Mouse (Mus musculus) MEL (cell line): ENCODE data around the gene Rnf185. TPM values are rescaled to one million over a fixed set of nuclear protein-coding genes. Genes with fewer than 3 reads are reported as not detected.

ENCODE experiments used
- DNase-seq: peaks from one replicate; pipeline ENCODE4 v3.0.0; 2011; ENCODE audit warnings: low read depth, low spot score
- H3K27ac ChIP-seq: 2 replicates; pipeline ENCODE4 v1.5.1; 2012; ENCODE audit warnings: low read depth, mild to moderate bottlenecking, control low read depth, low read length, moderate library complexity; ENCODE audit not compliant: control insufficient read depth
- H3K27me3 ChIP-seq, 2 experiments: fragments of 150-350 bp in 1 of 2; sonication (generic) in 1 of 2; 2 replicates each; pipeline ENCODE4 v1.6.1; 2012; ENCODE audit warnings: low read length in 2 of 2, mild to moderate bottlenecking in 2 of 2, improper control_type of control experiment in 1 of 2, moderate library complexity in 1 of 2; ENCODE audit not compliant: insufficient read depth in 2 of 2, control insufficient read depth in 1 of 2
- H3K36me3 ChIP-seq, 2 experiments: 2 replicates each; pipeline ENCODE4 v1.6.1; 2012 to 2014; ENCODE audit warnings: low read length in 2 of 2, improper control_type of control experiment in 1 of 2, inconsistent platforms in 1 of 2, mild to moderate bottlenecking in 1 of 2; ENCODE audit not compliant: insufficient read depth in 2 of 2, control insufficient read depth in 1 of 2
- H3K4me1 ChIP-seq, 2 experiments: fragments of 150-350 bp in 1 of 2; sonication (generic) in 1 of 2; 2 replicates each; pipeline ENCODE4 v1.6.1; 2012; ENCODE audit warnings: low read length in 2 of 2, improper control_type of control experiment in 1 of 2, mild to moderate bottlenecking in 1 of 2; ENCODE audit not compliant: insufficient read depth in 2 of 2, control insufficient read depth in 1 of 2
- H3K4me3 ChIP-seq, 2 experiments: fragments of 150-350 bp in 1 of 2; sonication (generic) in 1 of 2; 2 replicates each; pipeline ENCODE4 v1.5.1; 2012; ENCODE audit warnings: low read depth in 2 of 2, low read length in 2 of 2, mild to moderate bottlenecking in 2 of 2, moderate library complexity in 2 of 2, control low read depth in 1 of 2, improper control_type of control experiment in 1 of 2; ENCODE audit not compliant: control insufficient read depth in 1 of 2, insufficient read depth in 1 of 2
- H3K79me2 ChIP-seq: 2 replicates; pipeline ENCODE4 v1.6.1; 2012; ENCODE audit warnings: mild to moderate bottlenecking, low read length, moderate library complexity; ENCODE audit not compliant: control insufficient read depth, poor library complexity, insufficient read depth
- H3K9ac ChIP-seq: 2 replicates; pipeline ENCODE4 v1.6.1; 2012; ENCODE audit warnings: low read depth, mild to moderate bottlenecking, control low read depth, low read length, moderate library complexity; ENCODE audit not compliant: control insufficient read depth, poor library complexity, severe bottlenecking
- H3K9me3 ChIP-seq: fragments of 150-350 bp; sonication (generic); replicated peaks from 2 replicates; pipeline ENCODE4 v1.6.1; 2012; ENCODE audit warnings: mild to moderate bottlenecking, low read length, improper control_type of control experiment, moderate library complexity; ENCODE audit not compliant: insufficient read depth
- BHLHE40 ChIP-seq: IDR thresholded peaks from 2 replicates; pipeline ENCODE4 v1.6.1; 2012; ENCODE audit warnings: low read depth, mild to moderate bottlenecking, inconsistent platforms, low read length, improper control_type of control experiment, borderline replicate concordance
- CHD1 ChIP-seq: IDR thresholded peaks from 2 replicates; pipeline ENCODE4 v1.6.1; 2012; ENCODE audit warnings: low read depth, mild to moderate bottlenecking, inconsistent platforms, low read length, improper control_type of control experiment
- CHD2 ChIP-seq: IDR thresholded peaks from 2 replicates; pipeline ENCODE4 v1.6.1; 2011; ENCODE audit warnings: low read length, improper control_type of control experiment
- CTCF ChIP-seq, 3 experiments: IDR thresholded peaks in 2 of 3; conservative IDR thresholded peaks in 1 of 3; 2 replicates each; pipeline ENCODE4 v1.5.1; 2011 to 2012; ENCODE audit warnings: low read length in 3 of 3, low read depth in 2 of 3, mild to moderate bottlenecking in 2 of 3, improper control_type of control experiment in 1 of 3, inconsistent platforms in 1 of 3, mixed read lengths in 1 of 3, moderate library complexity in 1 of 3; ENCODE audit not compliant: control insufficient read depth in 1 of 3, insufficient read depth in 1 of 3, poor library complexity in 1 of 3, severe bottlenecking in 1 of 3
- E2F4 ChIP-seq: IDR thresholded peaks from 2 replicates; pipeline ENCODE4 v1.6.1; 2011; ENCODE audit warnings: low read depth, low read length, improper control_type of control experiment, borderline replicate concordance
- ELF1 ChIP-seq: IDR thresholded peaks from 2 replicates; pipeline ENCODE4 v1.6.1; 2014; ENCODE audit warnings: low read depth, mild to moderate bottlenecking, inconsistent platforms, low read length, improper control_type of control experiment, moderate library complexity
- EP300 ChIP-seq, 2 experiments: IDR thresholded peaks; 2 replicates each; pipeline ENCODE4 v1.6.1; 2011; ENCODE audit warnings: improper control_type of control experiment in 2 of 2, low read length in 2 of 2, low read depth in 1 of 2, mild to moderate bottlenecking in 1 of 2
- ETS1 ChIP-seq: IDR thresholded peaks from 2 replicates; pipeline ENCODE4 v1.6.1; 2012; ENCODE audit warnings: low read depth, mild to moderate bottlenecking, inconsistent platforms, low read length, improper control_type of control experiment, moderate library complexity
- GABPA ChIP-seq: IDR thresholded peaks from 2 replicates; pipeline ENCODE4 v1.6.1; 2012; ENCODE audit warnings: low read depth, mild to moderate bottlenecking, inconsistent platforms, low read length, improper control_type of control experiment, moderate library complexity
- GATA1 ChIP-seq: IDR thresholded peaks from 2 replicates; pipeline ENCODE4 v1.6.1; 2011; ENCODE audit warnings: low read depth, low read length, improper control_type of control experiment
- HCFC1 ChIP-seq: IDR thresholded peaks from 2 replicates; pipeline ENCODE4 v1.6.1; 2012; ENCODE audit warnings: low read depth, mild to moderate bottlenecking, inconsistent platforms, low read length, improper control_type of control experiment, moderate library complexity
- JUND ChIP-seq: IDR thresholded peaks from 2 replicates; pipeline ENCODE4 v1.6.1; 2011; ENCODE audit warnings: low read depth, mild to moderate bottlenecking, improper control_type of control experiment, low read length
- KAT2A ChIP-seq: conservative IDR thresholded peaks from 2 replicates; pipeline ENCODE4 v1.6.1; 2012; ENCODE audit warnings: low read depth, low read length, improper control_type of control experiment, inconsistent platforms
- MAFK ChIP-seq: IDR thresholded peaks from 2 replicates; pipeline ENCODE4 v1.6.1; 2011; ENCODE audit warnings: low read depth, mild to moderate bottlenecking, low read length, improper control_type of control experiment, borderline replicate concordance
- MAX ChIP-seq: IDR thresholded peaks from 2 replicates; pipeline ENCODE4 v1.6.1; 2011; ENCODE audit warnings: low read length, improper control_type of control experiment
- MAZ ChIP-seq: IDR thresholded peaks from 2 replicates; pipeline ENCODE4 v1.6.1; 2012; ENCODE audit warnings: low read depth, mild to moderate bottlenecking, inconsistent platforms, low read length, improper control_type of control experiment
- MEF2A ChIP-seq: IDR thresholded peaks from 2 replicates; pipeline ENCODE4 v1.6.1; 2014; ENCODE audit warnings: low read depth, mild to moderate bottlenecking, inconsistent platforms, low read length, improper control_type of control experiment; ENCODE audit not compliant: poor library complexity, insufficient replicate concordance, severe bottlenecking; ENCODE audit errors: extremely low read depth
- MXI1 ChIP-seq: IDR thresholded peaks from 2 replicates; pipeline ENCODE4 v1.6.1; 2011; ENCODE audit warnings: mild to moderate bottlenecking, low read depth, low read length, improper control_type of control experiment
- MYB ChIP-seq: IDR thresholded peaks from 2 replicates; pipeline ENCODE4 v1.6.1; 2011; ENCODE audit warnings: mild to moderate bottlenecking, low read depth, low read length, improper control_type of control experiment
- NRF1 ChIP-seq: IDR thresholded peaks from 2 replicates; pipeline ENCODE4 v1.6.1; 2014; ENCODE audit warnings: low read depth, mild to moderate bottlenecking, inconsistent platforms, low read length, improper control_type of control experiment, moderate library complexity; ENCODE audit not compliant: poor library complexity, insufficient read depth, severe bottlenecking
- POLR2AphosphoS2 ChIP-seq: IDR thresholded peaks from 2 replicates; pipeline ENCODE4 v1.6.1; 2011; ENCODE audit warnings: low read length, improper control_type of control experiment
- POLR2AphosphoS5 ChIP-seq: IDR thresholded peaks from 2 replicates; pipeline ENCODE4 v1.6.1; 2012; ENCODE audit warnings: low read depth, borderline replicate concordance, mild to moderate bottlenecking, inconsistent platforms, low read length, moderate library complexity, mixed read lengths
- RAD21 ChIP-seq: IDR thresholded peaks from 2 replicates; pipeline ENCODE4 v1.6.1; 2011; ENCODE audit warnings: mild to moderate bottlenecking, low read depth, low read length, improper control_type of control experiment
- RCOR1 ChIP-seq: IDR thresholded peaks from 2 replicates; pipeline ENCODE4 v1.6.1; 2012; ENCODE audit warnings: low read depth, mild to moderate bottlenecking, inconsistent platforms, low read length, improper control_type of control experiment
- SIN3A ChIP-seq: IDR thresholded peaks from 2 replicates; pipeline ENCODE4 v1.6.1; 2012; ENCODE audit warnings: low read length, improper control_type of control experiment, inconsistent platforms
- SMC3 ChIP-seq: IDR thresholded peaks from 2 replicates; pipeline ENCODE4 v1.6.1; 2011; ENCODE audit warnings: low read depth, low read length, improper control_type of control experiment
- TAL1 ChIP-seq: IDR thresholded peaks from 2 replicates; pipeline ENCODE4 v1.6.1; 2012; ENCODE audit warnings: mild to moderate bottlenecking, inconsistent platforms, low read length, moderate library complexity, mixed read lengths
- TBP ChIP-seq: IDR thresholded peaks from 2 replicates; pipeline ENCODE4 v1.8.0; 2011; ENCODE audit warnings: low read depth, low read length, improper control_type of control experiment
- TCF12 ChIP-seq: IDR thresholded peaks from 2 replicates; pipeline ENCODE4 v1.6.1; 2014; ENCODE audit warnings: low read depth, mild to moderate bottlenecking, inconsistent platforms, low read length, improper control_type of control experiment, moderate library complexity
- UBTF ChIP-seq: IDR thresholded peaks from 2 replicates; pipeline ENCODE4 v1.6.1; 2012; ENCODE audit warnings: low read depth, mild to moderate bottlenecking, inconsistent platforms, low read length, improper control_type of control experiment, moderate library complexity, borderline replicate concordance; ENCODE audit not compliant: insufficient read depth
- USF2 ChIP-seq, 2 experiments: IDR thresholded peaks; 2 replicates each; pipeline ENCODE4 v1.6.1; 2011 to 2012; ENCODE audit warnings: improper control_type of control experiment in 2 of 2, low read length in 2 of 2, borderline replicate concordance in 1 of 2, inconsistent platforms in 1 of 2, low read depth in 1 of 2, mild to moderate bottlenecking in 1 of 2; ENCODE audit not compliant: insufficient read depth in 1 of 2
- ZC3H11A ChIP-seq: IDR thresholded peaks from 2 replicates; pipeline ENCODE4 v1.6.1; 2012; ENCODE audit warnings: low read depth, mild to moderate bottlenecking, inconsistent platforms, low read length, improper control_type of control experiment
- ZKSCAN1 ChIP-seq: IDR thresholded peaks from 2 replicates; pipeline ENCODE4 v1.6.1; 2012; ENCODE audit warnings: low read depth, mild to moderate bottlenecking, inconsistent platforms, low read length, improper control_type of control experiment, moderate library complexity
- ZMIZ1 ChIP-seq: IDR thresholded peaks from 2 replicates; pipeline ENCODE4 v1.6.1; 2012; ENCODE audit warnings: low read depth, mild to moderate bottlenecking, inconsistent platforms, low read length, improper control_type of control experiment, moderate library complexity
- ZNF384 ChIP-seq: IDR thresholded peaks from 2 replicates; pipeline ENCODE4 v1.6.1; 2012; ENCODE audit warnings: low read depth, mild to moderate bottlenecking, inconsistent platforms, low read length, improper control_type of control experiment
- polyA plus RNA-seq, 2 experiments: library from polyadenylated mRNA; stranded (reverse) in 1 of 2; unstranded in 1 of 2; fragments of >175 nt in 1 of 2; fragments of >200 nt in 1 of 2; gene quantifications; 2 replicates each; pipeline versions ENCODE4 v1.2.1 to v1.2.4; 2012; ENCODE audit warnings: low replicate concordance in 2 of 2, low read depth in 1 of 2; ENCODE audit not compliant: insufficient read length in 2 of 2, insufficient read depth in 1 of 2, missing spikeins in 1 of 2
- total RNA-seq: library from RNA; depleted of rRNA; stranded (reverse); fragments of 300-350 nt; gene quantifications from 2 replicates; pipeline ENCODE4 v1.2.3, GENCODE M21; 2012

Gene Rnf185
- total and polyA plus RNA-seq, 3 experiments: 9.9 to 13.8 TPM; not detected in 1

DNA sequence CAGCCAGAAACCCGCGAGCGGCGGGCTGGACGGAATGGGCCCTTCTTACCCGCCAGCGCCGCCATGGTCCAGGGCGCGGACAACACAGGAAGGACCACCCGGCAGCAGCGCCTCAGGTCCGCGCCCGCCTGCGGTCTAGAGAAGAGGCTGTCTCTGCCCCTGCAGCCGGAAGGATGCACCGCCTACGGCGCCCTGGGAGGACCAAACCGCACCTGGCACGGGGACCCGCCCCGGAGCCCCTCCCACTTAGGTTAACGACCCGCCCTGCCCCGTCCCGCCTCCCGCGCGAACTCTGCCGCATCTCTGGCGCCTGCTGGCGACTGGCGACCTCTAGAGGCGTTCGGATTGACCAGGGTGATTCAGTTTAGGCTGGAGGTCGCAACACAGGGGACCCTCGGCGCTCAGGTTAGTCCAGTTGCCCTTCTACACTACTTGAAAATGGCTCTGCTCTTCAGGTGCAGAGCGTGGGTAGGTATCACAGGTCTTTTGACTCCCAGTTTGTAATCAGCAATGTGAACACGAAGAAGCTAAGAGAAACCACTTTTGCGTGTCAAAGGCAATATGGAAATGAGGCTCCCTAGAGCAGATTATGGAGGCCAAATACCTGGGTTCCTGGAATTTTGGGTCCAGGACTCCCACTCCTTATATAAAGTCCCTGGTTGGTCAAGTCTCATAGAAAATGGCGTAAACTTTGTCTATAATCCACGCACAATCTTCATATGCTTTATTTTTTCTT, 43.0 kb downstream of the Rnf185 start, which contains the start of gene Limk2:
Gene Limk2, minus strand, starts transcription at position 193 of the 736 bp plus-strand sequence.
- H3K4me1 ChIP-seq: peaks cover 7 to 19% of the 10 kb centered on the region in 2 experiments; a peak in 2 of 4 replicates
- peak; percentile 98 for DNase-seq
- peak within 1 kb of the TSS; percentile 69 to 94 for H3K4me3 ChIP-seq
- no peaks in the 10 kb centered on the region for H3K27me3 ChIP-seq
- H3K27ac ChIP-seq: peak within 1 kb of the TSS; percentile 52
- H3K9ac ChIP-seq: peak within 1 kb of the TSS; percentile 89
- peaks cover 20% of the 10 kb centered on the region for H3K79me2 ChIP-seq
- peaks cover 0 to 17% of the 10 kb centered on the region in 2 experiments; a peak in 2 of 4 replicates for H3K36me3 ChIP-seq
- no peaks in the 10 kb centered on the region for H3K9me3 ChIP-seq
- TF ChIP-seq GATA1: no peak
- peak; percentile 89 for TF ChIP-seq HCFC1
- no peak for TF ChIP-seq MAFK
- no peak for TF ChIP-seq ZNF384
- TF ChIP-seq NRF1: peak; percentile 19; the same call in 1 of the 2 replicates
- TF ChIP-seq ZC3H11A: peak; percentile 32; the same call in 1 of the 2 replicates
- peak; percentile 68 for TF ChIP-seq TCF12
- TF ChIP-seq MAX: peak; percentile 29; the same call in 1 of the 2 replicates
- TF ChIP-seq ZKSCAN1: no peak
- no peak for TF ChIP-seq TAL1
- TF ChIP-seq SMC3: peak; percentile 65
- TF ChIP-seq USF2 (IDR thresholded peaks at IDR 0.05; ENCODE audit: borderline replicate concordance in 1 of 2, insufficient read depth in 1 of 2, low read depth in 1 of 2, low read length in 2 of 2): no peak
- TF ChIP-seq BHLHE40: no peak; the same call in 1 of the 2 replicates
- TF ChIP-seq JUND: no peak
- peak; percentile 74 for TF ChIP-seq RCOR1
- no peak for TF ChIP-seq GABPA
- no peak for TF ChIP-seq CHD1
- TF ChIP-seq UBTF: 0 out of 2 replicates have a peak, but pooled peaks have one; percentile 61
- TF ChIP-seq KAT2A: no peak; the same call in 1 of the 2 replicates
- TF ChIP-seq MXI1: peak; percentile 75
- TF ChIP-seq SIN3A: peak; percentile 84; the same call in 1 of the 2 replicates
- TF ChIP-seq POLR2AphosphoS2: peak; percentile 82; the same call in 1 of the 2 replicates
- TF ChIP-seq POLR2AphosphoS5: no peak
- TF ChIP-seq CHD2: no peak
- peak; percentile 75; the same call in 1 of the 2 replicates for TF ChIP-seq MAZ
- TF ChIP-seq MYB: no peak
- no peak for TF ChIP-seq MEF2A
- peak; percentile 77; the same call in 1 of the 2 replicates for TF ChIP-seq E2F4
- peak; percentile 88 for TF ChIP-seq ELF1
- peak; percentile 76 for TF ChIP-seq ZMIZ1
- TF ChIP-seq RAD21: peak; percentile 76
- TF ChIP-seq ETS1: peak; percentile 61; the same call in 1 of the 2 replicates
- peak; percentile 53 to 95 (median 93); a peak in 5 of 6 replicates for TF ChIP-seq CTCF (IDR thresholded peaks at IDR 0.05 in 2 of 3, conservative IDR thresholded peaks at IDR 0.05 in 1 of 3; ENCODE audit: control insufficient read depth in 1 of 3, insufficient read depth in 1 of 3, low read depth in 2 of 3, low read length in 3 of 3, poor library complexity in 1 of 3, severe bottlenecking in 1 of 3)
- peak; percentile 37; the same call in 1 of the 2 replicates for TF ChIP-seq TBP
- TF ChIP-seq EP300 (IDR thresholded peaks at IDR 0.05; ENCODE audit: low read depth in 1 of 2, low read length in 2 of 2): no peak
